Mouse (Mus musculus): ENCODE results near the gene Hmga1b. TPM values are rescaled to one million over a fixed set of nuclear protein-coding genes. Genes with fewer than 3 reads are reported as not detected.
"Not testable (repeated sequence)": the region's sequence is repeated elsewhere in the genome, so short reads cannot be mapped to it uniquely, and the experiment has no call there.

Gene Hmga1b
- polyA plus RNA-seq, 1 experiment from 2014 or later = 5.4 TPM

DNA sequence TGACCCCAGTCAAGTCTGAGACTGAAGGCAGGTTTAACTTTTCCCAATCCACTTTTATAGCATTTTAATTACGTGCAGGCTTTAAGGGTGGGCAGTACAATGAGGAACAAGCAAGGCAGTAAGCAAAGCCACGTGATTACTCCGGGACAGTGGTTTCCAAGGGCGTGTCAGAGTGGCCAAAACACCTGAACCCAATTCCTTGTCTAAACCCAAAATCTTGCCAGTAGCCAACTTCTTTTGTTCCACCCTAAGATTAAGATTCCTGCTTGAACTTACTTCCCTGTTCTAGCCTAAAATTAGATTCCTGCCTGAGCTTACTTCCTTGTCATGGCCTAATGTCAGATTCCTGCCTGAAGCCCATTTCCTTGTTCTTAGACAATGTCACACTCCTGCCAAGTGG, 14.6 kb upstream of the Hmga1b start:
- no peak for ATAC-seq (ENCODE audit: insufficient number of reproducible peaks, insufficient read depth, low FRiP score, low read depth)
- WGBS = 66% methylated on average over 4 of the region's 4 CpGs
- H3K4me2 ChIP-seq (replicated peaks; ENCODE audit: low read depth, low read length) = no peak overlapping the region
- H3K36me3 ChIP-seq (ENCODE audit: control insufficient read depth, insufficient read depth, low read length) = no peaks in the 10 kb centered on the region
- no peak overlapping the region for H3K27ac ChIP-seq (ENCODE audit: low read length)
- H3K9ac ChIP-seq (replicated peaks; ENCODE audit: low read depth, low read length) = no peak overlapping the region
- no peaks in the 10 kb centered on the region for H3K4me1 ChIP-seq (ENCODE audit: control insufficient read depth, insufficient read depth, low read length)
- H3K27me3 ChIP-seq (ENCODE audit: control insufficient read depth, insufficient read depth, low read length) = no peaks in the 10 kb centered on the region
- no peak overlapping the region for H3K4me3 ChIP-seq (ENCODE audit: low read depth, low read length)
- no peaks in the 10 kb centered on the region for H3K9me3 ChIP-seq (ENCODE audit: control insufficient read depth, low read depth, low read length)

- Histone ChIP-seq H3K9ac (replicated peaks; ENCODE audit: low read depth, low read length) (no peak overlapping the region), H3K4me1 (ENCODE audit: control insufficient read depth, insufficient read depth, low read length) (no peaks in the 10 kb centered on the region), H3K36me3 (ENCODE audit: control insufficient read depth, insufficient read depth, low read length) (no peaks in the 10 kb centered on the region), H3K9me3 (ENCODE audit: control insufficient read depth, low read depth, low read length) (no peaks in the 10 kb centered on the region), H3K27me3 (ENCODE audit: control insufficient read depth, insufficient read depth, low read length) (no peaks in the 10 kb centered on the region), H3K27ac (ENCODE audit: low read length) (no peak overlapping the region), H3K4me3 (ENCODE audit: low read depth, low read length) (no peak overlapping the region), H3K4me2 (replicated peaks; ENCODE audit: low read depth, low read length) (no peak overlapping the region)
- 58% methylated on average over 8 of the region's 8 CpGs for whole genome bisulfite sequencing
- ATAC-seq (ENCODE audit: insufficient number of reproducible peaks, insufficient read depth, low FRiP score, low read depth) = no peak
Observed at GRCm38 (mm10) chr11:120749430-120749829, 13.2 kb upstream of the Hmga1b start.

GRCm38 (mm10) chr11:120751606-120752005, 11.0 kb upstream of the Hmga1b start:
- H3K4me1 ChIP-seq (ENCODE audit: control insufficient read depth, insufficient read depth, low read length) = no peaks in the 10 kb centered on the region
- H3K4me3 ChIP-seq (ENCODE audit: low read depth, low read length) = no peak overlapping the region
- WGBS = 58% methylated on average over 4 of the region's 4 CpGs
- H3K27me3 ChIP-seq (ENCODE audit: control insufficient read depth, insufficient read depth, low read length) = no peaks in the 10 kb centered on the region
- no peaks in the 10 kb centered on the region for H3K9me3 ChIP-seq (ENCODE audit: control insufficient read depth, low read depth, low read length)
- H3K27ac ChIP-seq (ENCODE audit: low read length) = no peak overlapping the region
- ATAC-seq (ENCODE audit: insufficient number of reproducible peaks, insufficient read depth, low FRiP score, low read depth) = no peak
- no peak overlapping the region for H3K9ac ChIP-seq (replicated peaks; ENCODE audit: low read depth, low read length)
- no peak overlapping the region for H3K4me2 ChIP-seq (replicated peaks; ENCODE audit: low read depth, low read length)
- no peaks in the 10 kb centered on the region for H3K36me3 ChIP-seq (ENCODE audit: control insufficient read depth, insufficient read depth, low read length)

DNA sequence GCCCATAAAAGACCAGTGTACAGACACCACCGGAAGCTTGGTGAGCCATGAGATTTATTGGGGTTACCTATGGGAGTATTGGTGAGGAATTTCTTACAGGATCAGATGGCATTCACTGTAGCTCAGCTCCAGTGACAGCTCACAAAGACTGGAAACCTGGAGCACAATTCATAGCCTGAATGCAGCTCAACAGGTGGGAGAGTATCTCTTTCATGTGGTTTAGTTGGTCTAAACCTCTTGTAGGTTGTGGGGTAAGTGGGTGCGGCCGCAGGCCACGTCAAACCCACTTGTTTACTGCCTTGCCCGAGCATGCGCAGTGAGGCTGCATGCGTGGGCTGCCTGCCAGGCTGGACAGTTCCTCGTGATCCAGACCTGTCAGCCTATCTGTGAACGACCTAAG, 2.4 kb upstream of the Hmga1b start:
- 83% methylated on average over 9 of the region's 9 CpGs for WGBS
- no peak overlapping the region for H3K9ac ChIP-seq (replicated peaks; ENCODE audit: low read depth, low read length)
- no peaks in the 10 kb centered on the region for H3K4me1 ChIP-seq (ENCODE audit: control insufficient read depth, insufficient read depth, low read length)
- H3K4me2 ChIP-seq (replicated peaks; ENCODE audit: low read depth, low read length) = no peak overlapping the region
- ATAC-seq (ENCODE audit: insufficient number of reproducible peaks, insufficient read depth, low FRiP score, low read depth) = no peak
- H3K9me3 ChIP-seq (ENCODE audit: control insufficient read depth, low read depth, low read length) = peaks cover 13% of the 10 kb centered on the region
- H3K27ac ChIP-seq (ENCODE audit: low read length) = no peak overlapping the region
- H3K4me3 ChIP-seq (ENCODE audit: low read depth, low read length) = no peak overlapping the region
- no peaks in the 10 kb centered on the region for H3K27me3 ChIP-seq (ENCODE audit: control insufficient read depth, insufficient read depth, low read length)
- no peaks in the 10 kb centered on the region for H3K36me3 ChIP-seq (ENCODE audit: control insufficient read depth, insufficient read depth, low read length)

- Histone ChIP-seq H3K9me3 (ENCODE audit: control insufficient read depth, low read depth, low read length) (peaks cover 13% of the 10 kb centered on the region), H3K27ac (ENCODE audit: low read length) (no peak overlapping the region), H3K4me1 (ENCODE audit: control insufficient read depth, insufficient read depth, low read length) (no peaks in the 10 kb centered on the region), H3K4me2 (replicated peaks; ENCODE audit: low read depth, low read length) (no peak overlapping the region), H3K4me3 (ENCODE audit: low read depth, low read length) (no peak overlapping the region), H3K27me3 (ENCODE audit: control insufficient read depth, insufficient read depth, low read length) (no peaks in the 10 kb centered on the region), H3K36me3 (ENCODE audit: control insufficient read depth, insufficient read depth, low read length) (no peaks in the 10 kb centered on the region), H3K9ac (replicated peaks; ENCODE audit: low read depth, low read length) (no peak overlapping the region)
- WGBS = 60% methylated on average over 14 of the region's 14 CpGs
- ATAC-seq (ENCODE audit: insufficient number of reproducible peaks, insufficient read depth, low FRiP score, low read depth) = 0 out of 2 replicates have a peak, but pooled peaks have one; percentile 44
Observed at GRCm38 (mm10) chr11:120761811-120762671, 553 bp upstream of the Hmga1b start.

DNA sequence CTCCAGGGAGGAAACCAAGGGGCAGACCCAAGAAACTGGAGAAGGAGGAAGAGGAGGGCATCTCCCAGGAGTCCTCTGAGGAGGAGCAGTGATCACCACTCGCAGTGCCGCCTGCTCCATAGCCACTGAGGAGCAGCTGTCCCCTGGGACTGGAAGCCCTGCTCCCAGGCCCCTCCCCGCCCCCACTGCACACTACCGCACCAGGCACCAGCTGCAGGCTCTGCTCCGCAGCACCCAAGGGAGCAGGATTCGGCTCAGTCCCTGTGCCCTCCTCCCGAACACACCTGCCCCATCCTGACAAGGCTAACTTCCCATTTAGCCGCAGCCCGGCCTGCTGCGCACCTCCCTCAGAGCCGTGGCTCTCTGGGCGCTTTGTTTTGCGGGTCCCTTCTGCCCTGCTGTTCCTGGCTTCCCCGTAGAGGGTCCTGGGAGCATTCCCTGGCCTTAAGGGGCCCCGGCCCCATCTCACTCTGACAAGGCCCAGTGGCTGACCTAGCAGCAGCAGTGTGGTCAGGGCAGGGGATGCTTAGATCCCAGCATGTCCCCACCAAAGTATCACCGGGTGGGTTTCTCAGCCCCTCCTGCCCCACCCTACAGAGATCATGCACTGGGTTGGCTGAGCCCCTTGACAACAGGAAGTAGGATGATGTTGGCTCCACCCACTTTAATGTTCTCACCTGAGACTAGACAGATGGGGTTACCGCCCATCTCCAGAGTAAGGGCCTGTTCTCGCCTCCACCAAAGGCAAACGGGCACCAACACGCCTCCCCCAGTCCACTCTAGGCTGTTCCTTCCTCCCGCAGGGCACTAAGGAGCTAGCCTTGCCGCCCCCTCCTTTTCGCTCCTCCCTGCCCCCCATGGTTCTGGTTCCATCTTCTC, 766 bp downstream of the Hmga1b start:
- not testable (repeated sequence) for H3K36me3 ChIP-seq (ENCODE audit: control insufficient read depth, insufficient read depth, low read length); H3K27ac ChIP-seq (ENCODE audit: low read length); H3K4me3 ChIP-seq (ENCODE audit: low read depth, low read length); H3K9me3 ChIP-seq (ENCODE audit: control insufficient read depth, low read depth, low read length); H3K4me1 ChIP-seq (ENCODE audit: control insufficient read depth, insufficient read depth, low read length); H3K9ac ChIP-seq (replicated peaks; ENCODE audit: low read depth, low read length); H3K27me3 ChIP-seq (ENCODE audit: control insufficient read depth, insufficient read depth, low read length); H3K4me2 ChIP-seq (replicated peaks; ENCODE audit: low read depth, low read length)
- ATAC-seq (ENCODE audit: insufficient number of reproducible peaks, insufficient read depth, low FRiP score, low read depth) = peak; percentile 46; the same call in 1 of the 2 replicates
- 9% methylated on average over 5 of the region's 23 CpGs for WGBS

DNA sequence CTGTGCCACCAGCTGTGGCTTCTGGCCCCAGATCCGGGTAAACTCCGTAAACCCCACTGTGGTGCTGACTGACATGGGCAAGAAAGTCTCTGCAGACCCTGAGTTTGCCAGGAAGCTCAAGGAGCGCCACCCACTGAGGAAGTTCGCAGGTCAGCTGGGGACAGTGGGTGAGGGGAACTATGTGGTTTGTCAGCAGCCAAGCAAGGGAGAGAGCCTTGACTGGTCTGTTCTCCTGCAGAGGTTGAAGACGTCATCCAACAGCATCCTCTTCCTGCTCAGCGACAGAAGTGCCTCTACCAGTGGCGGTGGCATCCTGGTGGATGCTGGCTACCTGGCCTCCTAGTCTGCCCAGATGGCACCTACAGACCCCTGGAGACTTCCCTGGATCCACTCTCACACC, 4.4 kb downstream of the Hmga1b start:
- not testable (repeated sequence) for H3K4me1 ChIP-seq (ENCODE audit: control insufficient read depth, insufficient read depth, low read length); H3K36me3 ChIP-seq (ENCODE audit: control insufficient read depth, insufficient read depth, low read length); H3K4me2 ChIP-seq (replicated peaks; ENCODE audit: low read depth, low read length); H3K27ac ChIP-seq (ENCODE audit: low read length); ATAC-seq (ENCODE audit: insufficient number of reproducible peaks, insufficient read depth, low FRiP score, low read depth); H3K9me3 ChIP-seq (ENCODE audit: control insufficient read depth, low read depth, low read length); H3K4me3 ChIP-seq (ENCODE audit: low read depth, low read length); H3K9ac ChIP-seq (replicated peaks; ENCODE audit: low read depth, low read length); H3K27me3 ChIP-seq (ENCODE audit: control insufficient read depth, insufficient read depth, low read length)
- WGBS = 68% methylated on average over 3 of the region's 7 CpGs

- H3K4me2 ChIP-seq (replicated peaks; ENCODE audit: low read depth, low read length) = no peak overlapping the region
- H3K36me3 ChIP-seq (ENCODE audit: control insufficient read depth, insufficient read depth, low read length) = no peaks in the 10 kb centered on the region
- ATAC-seq (ENCODE audit: insufficient number of reproducible peaks, insufficient read depth, low FRiP score, low read depth) = no peak
- H3K27ac ChIP-seq (ENCODE audit: low read length) = no peak overlapping the region
- no peaks in the 10 kb centered on the region for H3K9me3 ChIP-seq (ENCODE audit: control insufficient read depth, low read depth, low read length)
- no peaks in the 10 kb centered on the region for H3K4me1 ChIP-seq (ENCODE audit: control insufficient read depth, insufficient read depth, low read length)
- 88% methylated on average over 1 of the region's 1 CpGs for WGBS
- no peaks in the 10 kb centered on the region for H3K27me3 ChIP-seq (ENCODE audit: control insufficient read depth, insufficient read depth, low read length)
- no peak overlapping the region for H3K4me3 ChIP-seq (ENCODE audit: low read depth, low read length)
- no peak overlapping the region for H3K9ac ChIP-seq (replicated peaks; ENCODE audit: low read depth, low read length)
Observed at GRCm38 (mm10) chr11:120768206-120768605, 5.6 kb downstream of the Hmga1b start.
